Mouse (Mus musculus) heart, embryonic 12.5 days (tissue): ENCODE results near the gene Strip1. TPM values are rescaled to one million over a fixed set of nuclear protein-coding genes. Genes with fewer than 3 reads are reported as not detected.

ENCODE experiments used
- ATAC-seq: fragments of 200-750 bp; cut with Nextera tagmentation; 2 replicates; pipeline ENCODE4 v1.8.0; 2017; ENCODE audit warnings: moderate TSS enrichment, moderate library complexity; ENCODE audit not compliant: insufficient number of reproducible peaks, low FRiP score
- H3K27ac ChIP-seq: fragments of 300-500 bp; sonication (generic); 2 replicates; pipeline ENCODE4 v1.5.1; 2016; ENCODE audit warnings: mild to moderate bottlenecking, moderate library complexity; ENCODE audit not compliant: poor library complexity, severe bottlenecking
- H3K27me3 ChIP-seq: fragments of 300-500 bp; sonication (generic); replicated peaks from 2 replicates; pipeline ENCODE4 v1.6.1; 2016; ENCODE audit warnings: mild to moderate bottlenecking, moderate library complexity
- H3K36me3 ChIP-seq: fragments of 300-500 bp; sonication (generic); 2 replicates; pipeline ENCODE4 v1.6.1; 2016; ENCODE audit warnings: mild to moderate bottlenecking, moderate library complexity
- H3K4me1 ChIP-seq: fragments of 300-500 bp; sonication (generic); replicated peaks from 2 replicates; pipeline ENCODE4 v1.6.1; 2016; ENCODE audit warnings: mild to moderate bottlenecking
- H3K4me2 ChIP-seq: fragments of 300-500 bp; sonication (generic); 2 replicates; pipeline ENCODE4 v1.6.1; 2016; ENCODE audit warnings: mild to moderate bottlenecking, moderate library complexity
- H3K4me3 ChIP-seq: fragments of 300-500 bp; sonication (generic); 2 replicates; pipeline ENCODE4 v1.5.1; 2016; ENCODE audit warnings: mild to moderate bottlenecking
- H3K9ac ChIP-seq: fragments of 300-500 bp; sonication (generic); 2 replicates; pipeline ENCODE4 v1.6.1; 2016; ENCODE audit warnings: mild to moderate bottlenecking, moderate library complexity
- H3K9me3 ChIP-seq: fragments of 300-500 bp; sonication (generic); replicated peaks from 2 replicates; pipeline ENCODE4 v1.6.1; 2016; ENCODE audit warnings: mild to moderate bottlenecking, moderate library complexity
- WGBS: fragments of 180-500 bp; shearing (Covaris S2); methylation state at CpG from one replicate; pipeline ENCODE4 v1.1.7; 2016; 5-methylcytosine and 5-hydroxymethylcytosine counted together
- polyA plus RNA-seq: library from polyadenylated mRNA; unstranded; fragments of >200 nt; fragmentation: Nextera tagmentation; extraction: Ambion mirVana; gene quantifications from 2 replicates; pipeline ENCODE4 v1.2.1, GENCODE M21; 2016

Gene Strip1
- polyA plus RNA-seq, 1 experiment from 2014 or later, result 43.6 TPM

DNA sequence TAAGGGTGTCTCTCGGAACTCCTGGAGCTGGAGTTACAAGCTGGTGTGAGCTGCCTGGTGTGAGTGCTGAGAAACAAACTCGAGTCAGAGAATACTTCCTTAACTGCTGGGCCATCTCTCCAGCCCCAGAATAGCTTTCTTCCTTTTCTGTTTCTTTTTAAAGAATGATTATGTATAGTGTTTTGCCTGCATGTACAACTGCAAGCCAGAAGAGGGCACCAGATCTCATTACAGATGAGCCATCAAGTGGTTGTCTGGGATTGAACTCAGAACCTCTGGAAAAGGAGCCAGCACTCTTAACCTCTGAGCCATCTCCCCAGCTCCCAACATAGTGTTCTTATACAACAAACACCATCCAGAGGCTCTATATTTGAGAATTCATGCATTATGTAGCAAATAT, 60.3 kb downstream of the Strip1 start:
- Histone ChIP-seq H3K4me3 (no peak overlapping the region), H3K9ac (no peak overlapping the region), H3K4me1 (peaks cover 28% of the 10 kb centered on the region), H3K27me3 (peaks cover 17% of the 10 kb centered on the region), H3K9me3 (no peaks in the 10 kb centered on the region), H3K4me2 (no peak overlapping the region), H3K36me3 (no peaks in the 10 kb centered on the region), H3K27ac (no peak overlapping the region)
- 62% methylated on average over 2 of the region's 2 CpGs for WGBS
- no peak for ATAC-seq

DNA sequence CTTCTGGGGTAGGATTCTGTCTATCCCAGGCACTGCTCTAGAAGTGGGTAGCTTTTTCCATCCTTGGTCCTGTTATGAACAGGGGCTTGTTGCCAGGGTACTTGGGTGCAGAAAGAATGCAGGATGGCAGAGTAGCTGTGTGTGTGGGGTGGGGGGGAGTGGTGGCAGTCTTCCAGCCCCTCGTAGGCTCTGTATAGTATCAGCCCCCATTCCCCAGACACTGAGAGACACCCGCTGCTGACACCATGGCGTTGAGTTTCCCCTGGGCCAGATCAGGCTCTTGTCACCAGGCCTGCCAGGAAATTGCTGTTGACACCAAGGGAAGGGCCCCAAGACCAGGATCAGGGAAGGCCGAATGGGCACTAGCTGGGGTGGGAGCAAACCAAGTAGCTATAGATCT, 62.8 kb downstream of the Strip1 start:
- WGBS, result 12% methylated on average over 4 of the region's 4 CpGs
- ATAC-seq, result peak; percentile 68

DNA sequence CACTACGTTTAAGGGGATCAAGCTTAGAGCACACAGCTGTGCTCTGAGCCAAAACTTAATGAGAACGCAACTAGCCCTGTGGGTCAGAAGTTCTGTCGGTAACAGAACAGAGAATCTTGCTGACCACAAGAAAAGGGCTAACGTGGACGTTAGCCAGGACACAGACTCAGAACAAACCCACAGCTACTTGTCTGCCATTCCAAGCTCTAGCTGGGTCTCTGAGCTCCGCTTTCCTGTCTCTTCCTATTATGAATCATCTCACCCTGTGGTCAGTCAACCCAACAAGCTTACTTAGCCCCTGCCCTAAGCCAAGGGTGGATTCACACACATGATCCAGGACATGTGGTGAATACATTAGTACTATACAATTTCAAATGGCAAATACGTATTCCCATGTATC, 63.7 kb downstream of the Strip1 start:
- H3K4me1 ChIP-seq, result peaks cover 59% of the 10 kb centered on the region

More for the DNA sequence above, 62.8 kb downstream of the Strip1 start:
- Histone ChIP-seq H3K36me3 (no peaks in the 10 kb centered on the region), H3K4me2 (no peak overlapping the region), H3K4me3 (no peak overlapping the region), H3K4me1 (peaks cover 50% of the 10 kb centered on the region), H3K9ac (no peak overlapping the region), H3K27ac (0 out of 2 replicates have a peak overlapping the region, but pooled peaks have one; percentile 7), H3K9me3 (no peaks in the 10 kb centered on the region), H3K27me3 (peaks cover 17% of the 10 kb centered on the region)

DNA sequence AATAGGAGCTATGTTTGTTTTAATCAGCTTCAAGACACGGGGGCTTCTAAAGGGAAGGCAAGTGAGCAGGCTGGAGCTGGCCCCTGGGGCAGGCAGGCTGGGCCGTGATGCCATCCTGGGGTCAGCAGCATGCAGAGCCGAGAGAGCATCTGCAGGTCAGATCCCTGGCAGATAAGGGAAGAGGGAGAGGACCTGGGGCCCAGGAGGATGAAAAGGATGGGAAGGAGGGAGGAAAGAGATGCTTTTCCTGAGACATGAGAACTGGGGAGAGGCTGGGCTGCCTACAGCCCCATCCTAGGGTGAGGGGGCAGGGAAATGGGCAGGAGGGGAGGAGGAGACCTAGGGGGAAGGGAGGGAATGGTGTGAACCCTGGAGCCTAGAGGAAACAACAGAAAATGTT, 66.2 kb downstream of the Strip1 start:
- no peak overlapping the region for H3K4me3 ChIP-seq
- ATAC-seq, result no peak
- peak overlapping the region; percentile 79 for H3K27ac ChIP-seq
- H3K4me1 ChIP-seq, result peaks cover 76% of the 10 kb centered on the region
- peaks cover 17% of the 10 kb centered on the region; the same call in 1 of the 2 replicates for H3K27me3 ChIP-seq
- no peak overlapping the region; the same call in 1 of the 2 replicates for H3K9ac ChIP-seq
- no peaks in the 10 kb centered on the region for H3K36me3 ChIP-seq
- WGBS, result 14% methylated on average over 3 of the region's 3 CpGs
- no peaks in the 10 kb centered on the region for H3K9me3 ChIP-seq
- no peak overlapping the region for H3K4me2 ChIP-seq

More for the DNA sequence above, 63.7 kb downstream of the Strip1 start:
- whole genome bisulfite sequencing, result 69% methylated on average over 7 of the region's 7 CpGs
- Histone ChIP-seq H3K27me3 (peaks cover 17% of the 10 kb centered on the region), H3K36me3 (no peaks in the 10 kb centered on the region), H3K9me3 (no peaks in the 10 kb centered on the region), H3K27ac (no peak overlapping the region), H3K9ac (0 out of 2 replicates have a peak overlapping the region, but pooled peaks have one; percentile 1), H3K4me2 (no peak overlapping the region), H3K4me3 (no peak overlapping the region)
- ATAC-seq, result no peak

DNA sequence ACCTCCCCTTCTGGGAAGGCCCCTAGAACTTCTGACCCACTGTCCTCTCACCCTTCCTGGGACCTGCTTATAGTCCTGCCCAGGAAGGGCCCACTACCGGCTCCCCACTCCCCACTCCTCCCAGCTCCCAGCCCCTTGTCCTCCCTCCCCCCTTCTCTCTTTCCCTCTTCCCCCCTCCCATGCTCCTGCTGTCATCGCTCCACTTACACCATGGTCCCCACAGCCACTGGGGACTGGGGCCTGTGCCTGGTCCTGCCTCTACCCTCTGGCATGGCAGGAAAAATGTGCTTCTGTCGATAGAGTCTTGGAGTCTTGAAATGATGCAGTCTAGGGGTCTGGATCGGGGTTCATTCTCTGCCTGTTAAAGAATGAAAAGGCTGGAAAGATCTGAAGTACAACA, 67.6 kb downstream of the Strip1 start:
- no peaks in the 10 kb centered on the region for H3K9me3 ChIP-seq
- H3K36me3 ChIP-seq, result no peaks in the 10 kb centered on the region
- WGBS, result 7% methylated on average over 4 of the region's 4 CpGs
- peak overlapping the region; percentile 93 for H3K27ac ChIP-seq
- no peak overlapping the region for H3K4me3 ChIP-seq
- peak; percentile 63 for ATAC-seq
- H3K4me2 ChIP-seq, result peak overlapping the region; percentile 9; the same call in 1 of the 2 replicates
- H3K9ac ChIP-seq, result no peak overlapping the region
- H3K27me3 ChIP-seq, result peaks cover 15% of the 10 kb centered on the region; the same call in 1 of the 2 replicates
- H3K4me1 ChIP-seq, result peaks cover 69% of the 10 kb centered on the region

DNA sequence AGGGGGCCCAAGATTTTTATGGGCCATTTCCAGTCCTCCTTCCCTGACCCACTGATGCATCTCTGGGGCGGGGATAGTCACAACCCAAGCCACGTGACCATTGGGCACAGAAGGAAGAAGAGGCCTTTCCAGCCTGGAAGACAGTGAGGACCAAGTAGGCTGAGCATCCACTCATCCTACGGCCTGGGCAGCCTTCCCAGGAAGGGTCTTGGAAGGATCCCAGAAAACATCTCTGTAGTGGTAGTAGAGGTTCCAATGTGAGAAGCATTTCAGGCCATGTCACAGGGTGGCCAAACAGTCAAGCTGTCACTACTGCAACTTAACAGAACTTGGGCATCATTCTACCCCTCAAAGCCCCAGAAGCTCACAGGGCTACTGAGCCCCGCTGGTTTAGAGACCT, 68.9 kb downstream of the Strip1 start:
- no peak overlapping the region for H3K4me3 ChIP-seq
- H3K27ac ChIP-seq, result no peak overlapping the region; the same call in 1 of the 2 replicates
- H3K27me3 ChIP-seq, result peaks cover 24% of the 10 kb centered on the region
- no peak overlapping the region for H3K9ac ChIP-seq
- no peaks in the 10 kb centered on the region for H3K9me3 ChIP-seq
- no peak overlapping the region for H3K4me2 ChIP-seq
- WGBS, result 83% methylated on average over 4 of the region's 4 CpGs
- no peaks in the 10 kb centered on the region for H3K36me3 ChIP-seq
- ATAC-seq, result no peak
- H3K4me1 ChIP-seq, result peaks cover 56% of the 10 kb centered on the region

Other genes with a start within 250 kb of the Strip1 start
- gene Kcnc4, start 172.1 kb downstream of the Strip1 start, polyA plus RNA-seq, result 0.12 and 0.15 TPM in 2 replicates
- gene Slc6a17, start 113.7 kb downstream of the Strip1 start, polyA plus RNA-seq, result 3.9 and 4.6 TPM in 2 replicates
- not detected in 2 replicates for gene Ubl4b, start 76.6 kb downstream of the Strip1 start, polyA plus RNA-seq
- 0.49 and 1.4 TPM in 2 replicates for gene Alx3, start 36.7 kb downstream of the Strip1 start, polyA plus RNA-seq
- not detected in 2 replicates for gene Gm10961, start 372 bp downstream of the Strip1 start, polyA plus RNA-seq
- gene Ahcyl1, start 64.9 kb upstream of the Strip1 start, polyA plus RNA-seq, result 69.3 and 74.0 TPM in 2 replicates
- 12.7 and 12.8 TPM in 2 replicates for gene Csf1, start 128.8 kb upstream of the Strip1 start, polyA plus RNA-seq
- gene Eps8l3, start 245.5 kb upstream of the Strip1 start, polyA plus RNA-seq, result 0.23 TPM in 1 of 2 replicates, not detected in the other